Mouse (Mus musculus) kidney, adult 2 months (tissue): Measurements from ENCODE around the gene Rps21.

Source experiments
- CTCF ChIP-seq: fragments of 200-500 bp; conservative IDR thresholded peaks from 2 replicates; pipeline ENCODE4 v1.5.1; 2011; ENCODE audit warnings: low read depth, mild to moderate bottlenecking, control low read depth, low read length, moderate library complexity, mixed read lengths; ENCODE audit not compliant: insufficient read depth, insufficient read length
- POLR2A ChIP-seq: fragments of 200-500 bp; IDR thresholded peaks from one replicate; pipeline ENCODE4 v1.6.1; 2011; ENCODE audit warnings: low read depth, low read length, control low read depth

DNA sequence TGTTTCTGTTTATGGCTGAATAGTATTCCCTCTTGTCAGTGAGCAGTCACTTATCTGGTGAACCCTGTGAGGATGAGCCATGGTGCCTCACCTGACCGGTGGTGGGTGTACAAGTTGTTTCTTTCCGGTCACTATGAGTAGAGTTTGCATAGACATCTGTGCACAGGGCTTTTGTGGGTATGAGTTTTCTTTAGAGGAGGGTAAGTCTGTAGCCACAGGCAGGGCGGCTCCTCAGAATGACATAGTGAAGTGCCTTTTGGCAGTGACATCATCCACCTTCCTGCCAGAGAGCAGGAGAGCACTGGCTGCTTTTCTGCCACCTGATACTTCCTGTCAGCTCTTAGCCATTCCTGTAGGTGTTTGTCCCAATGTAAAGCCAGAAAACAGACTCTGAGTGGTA is 48.3 kb downstream of the Rps21 start:
- TF ChIP-seq CTCF (no peak), POLR2A (no peak)
